Mouse (Mus musculus): ENCODE results near the gene Rab29.
"Not testable (repeated sequence)": the region's sequence is repeated elsewhere in the genome, so short reads cannot be mapped to it uniquely, and the experiment has no call there.

The Rab29 gene

DNA sequence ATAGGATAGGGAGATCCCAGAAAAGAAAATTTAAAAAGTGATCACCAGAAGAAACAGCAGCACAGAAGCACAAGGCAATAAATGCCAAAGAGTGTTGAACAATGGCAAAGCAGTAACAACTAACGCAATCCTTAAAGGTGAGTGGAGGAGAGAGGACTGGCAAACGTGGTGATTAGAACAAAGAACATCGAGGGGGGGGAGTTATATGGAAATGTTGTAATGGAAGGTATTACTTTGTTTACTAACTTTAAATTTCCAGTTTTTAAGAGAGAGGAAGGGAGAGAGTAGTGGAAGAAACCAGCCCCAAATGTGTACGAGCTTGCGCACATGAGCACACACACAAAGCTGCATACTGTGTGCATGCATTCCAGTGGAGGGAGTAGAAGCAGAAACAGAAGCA is 1.4 kb upstream of the Rab29 start:
- DNase-seq (ENCODE audit: low spot score in 2 of 2) = no peak

DNA sequence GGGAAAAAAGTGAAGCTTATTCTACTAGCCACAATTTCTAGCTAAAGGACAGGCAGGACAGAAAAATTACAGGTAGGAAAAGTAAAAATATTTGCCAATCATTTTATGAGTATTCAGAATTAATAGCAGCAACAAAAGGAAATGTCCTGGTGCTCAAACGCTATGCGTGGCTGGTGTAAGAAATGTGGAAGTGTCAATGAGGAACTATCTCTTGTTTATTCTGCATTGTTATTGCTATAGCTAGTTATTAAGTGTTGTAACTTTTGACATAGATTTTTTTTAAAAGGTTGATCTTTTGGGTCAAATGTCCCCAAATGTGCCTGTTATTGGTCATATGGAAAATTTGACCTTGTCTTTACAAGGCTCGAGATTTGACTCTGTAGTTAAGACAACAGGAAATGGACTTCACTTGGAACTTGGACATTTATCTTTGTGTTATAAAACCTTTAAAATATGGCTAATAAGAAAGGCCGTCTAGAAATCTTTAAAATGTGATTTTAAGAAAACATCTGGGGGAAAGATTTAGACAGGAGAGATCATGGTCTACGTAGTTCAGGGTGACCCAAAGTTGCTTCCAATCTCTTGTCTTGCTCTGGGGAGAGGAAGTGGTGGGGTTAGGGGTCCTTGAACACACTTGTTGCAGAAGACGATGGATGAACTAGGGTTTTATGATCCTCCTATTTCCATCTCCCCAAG is 572 bp upstream of the Rab29 start:
- DNase-seq (ENCODE audit: low spot score in 2 of 2) = no peak

DNA sequence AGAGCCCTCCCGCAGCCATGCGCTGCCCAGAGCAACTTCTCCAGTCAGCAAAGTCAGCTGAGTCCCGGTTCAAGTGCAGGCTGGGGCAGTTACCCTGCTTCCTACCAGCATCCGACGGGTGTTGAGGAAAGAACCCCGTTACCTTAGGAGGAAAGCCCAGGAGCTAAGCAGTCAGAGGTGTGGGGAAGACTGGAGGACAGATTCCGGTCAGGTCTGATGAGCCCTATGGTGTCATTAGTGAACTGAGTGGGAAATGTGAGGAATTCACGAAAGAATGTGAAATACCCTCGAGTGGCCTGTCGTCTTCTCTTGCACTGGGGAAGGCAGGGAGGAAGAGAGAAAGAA is 894 bp downstream of the Rab29 start:
- no peak for DNase-seq (ENCODE audit: low spot score in 2 of 2)

DNA sequence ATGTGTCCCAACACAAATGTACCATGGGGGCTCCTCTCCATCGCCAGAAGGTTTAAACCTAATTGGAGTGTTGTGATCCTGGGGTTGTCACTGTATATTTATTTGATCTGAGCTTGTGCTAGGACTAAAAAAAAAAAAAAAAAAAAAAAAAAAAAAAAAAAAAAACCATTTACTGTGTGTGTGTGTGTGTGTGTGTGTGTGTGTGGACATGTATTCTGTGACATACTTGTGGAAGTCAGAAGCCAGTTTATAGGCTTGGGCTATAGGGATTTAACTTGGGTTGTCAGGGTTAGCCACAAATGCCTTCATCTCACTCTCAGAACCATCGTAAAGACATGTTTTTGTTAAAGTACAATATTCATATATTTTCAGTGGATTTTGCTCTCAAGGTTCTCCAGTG is 2.5 kb downstream of the Rab29 start:
- DNase-seq (ENCODE audit: low spot score in 2 of 2) = no peak

DNA sequence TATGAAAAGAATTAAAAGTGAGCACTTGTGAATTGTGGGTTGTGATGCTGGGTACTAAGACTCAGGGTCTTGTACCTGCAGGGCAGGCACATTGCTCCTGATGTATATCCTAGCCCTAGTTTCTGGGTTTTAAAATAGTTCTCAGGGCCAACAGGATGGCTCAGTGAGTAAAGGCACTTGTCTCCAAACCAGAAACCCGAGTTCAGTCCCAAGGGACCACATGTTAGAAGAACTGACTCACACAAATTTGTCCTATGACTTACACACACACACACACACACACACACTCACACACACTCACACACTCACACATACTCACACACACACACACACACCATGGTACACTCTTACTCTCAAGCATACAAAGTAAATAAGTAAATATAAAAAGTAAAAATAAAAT is 5.8 kb downstream of the Rab29 start:
- no peak for DNase-seq (ENCODE audit: low spot score in 2 of 2)

DNA sequence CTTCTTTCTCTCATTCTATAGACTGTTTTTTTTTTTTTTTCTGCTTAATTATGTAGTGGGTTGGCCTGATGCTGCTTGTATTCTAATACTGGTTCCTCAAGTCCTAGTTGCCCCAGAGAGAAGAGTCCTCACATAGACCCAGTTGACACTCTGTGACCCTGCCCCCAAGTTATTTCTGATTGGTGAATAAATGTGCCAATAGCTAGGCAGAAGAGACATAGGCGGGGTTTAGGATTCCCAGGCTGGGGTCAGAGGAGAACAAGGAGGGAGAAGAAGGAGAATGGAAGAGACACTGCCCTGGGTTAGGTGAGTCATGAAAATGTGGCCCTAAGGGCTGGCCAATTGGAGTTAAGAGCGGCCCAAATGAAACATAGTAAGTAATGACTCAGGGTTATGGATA is 12.8 kb downstream of the Rab29 start:
- DNase-seq (ENCODE audit: low spot score in 2 of 2) = no peak

DNA sequence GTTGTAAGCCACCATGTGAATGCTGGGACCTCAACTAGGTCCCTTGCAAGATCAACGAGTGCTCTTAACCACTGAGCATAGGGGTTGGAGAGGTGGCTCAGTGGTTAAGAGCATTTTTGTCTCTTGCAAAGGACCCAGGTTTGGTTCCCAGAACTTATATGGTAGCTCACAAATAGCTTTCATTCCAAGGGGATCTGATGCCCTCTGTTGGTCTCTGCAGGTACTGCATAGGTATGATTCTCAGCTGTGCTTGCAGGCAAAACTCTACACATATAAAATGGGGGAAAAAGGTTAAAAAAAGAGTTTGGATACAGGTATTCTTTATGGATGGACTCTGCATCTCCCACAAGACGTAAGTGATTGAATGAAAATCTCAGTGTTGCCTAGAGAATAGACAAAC is 15.8 kb downstream of the Rab29 start:
- no peak for DNase-seq (ENCODE audit: low spot score in 2 of 2)

DNA sequence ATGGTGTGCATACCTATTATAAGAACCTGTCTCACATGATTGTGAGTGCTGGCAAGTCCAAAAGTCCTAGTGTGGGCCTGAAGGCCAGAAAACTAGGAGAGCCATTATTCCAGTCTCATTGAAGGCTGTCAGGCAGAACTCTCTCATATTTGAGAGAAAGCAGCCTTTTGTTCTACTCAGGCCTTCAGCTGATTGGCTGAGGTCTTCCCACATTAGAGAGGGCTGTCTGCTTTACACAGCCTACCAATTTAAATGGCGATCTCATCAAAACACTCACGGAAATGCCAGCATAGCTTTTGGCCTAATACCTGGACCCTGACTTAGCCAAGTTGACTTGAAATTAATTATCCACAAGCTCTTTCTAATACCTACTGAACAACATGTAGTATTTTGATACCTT is 19.1 kb downstream of the Rab29 start:
- DNase-seq (ENCODE audit: low spot score in 2 of 2) = no peak

DNA sequence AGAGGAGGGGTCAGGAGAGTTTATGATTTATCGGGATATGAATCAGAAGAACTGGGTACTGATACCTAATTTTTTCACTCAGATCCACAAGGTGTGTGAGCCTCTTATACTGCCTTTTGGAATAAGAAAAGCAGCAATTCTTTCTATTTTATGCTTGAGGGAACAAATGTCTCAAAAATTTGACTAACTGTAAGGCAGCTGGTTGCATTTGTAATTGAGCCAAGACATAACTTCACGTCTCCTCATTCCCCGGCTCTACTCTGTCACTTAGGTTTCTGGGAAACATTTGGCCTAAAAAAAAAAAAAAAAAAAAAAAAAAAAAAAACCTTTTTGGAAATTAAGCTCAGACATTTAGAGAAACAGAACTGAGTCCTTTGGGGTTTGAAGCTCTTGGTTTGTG is 19.6 kb downstream of the Rab29 start:
- DNase-seq (ENCODE audit: low spot score in 2 of 2) = no peak

DNA sequence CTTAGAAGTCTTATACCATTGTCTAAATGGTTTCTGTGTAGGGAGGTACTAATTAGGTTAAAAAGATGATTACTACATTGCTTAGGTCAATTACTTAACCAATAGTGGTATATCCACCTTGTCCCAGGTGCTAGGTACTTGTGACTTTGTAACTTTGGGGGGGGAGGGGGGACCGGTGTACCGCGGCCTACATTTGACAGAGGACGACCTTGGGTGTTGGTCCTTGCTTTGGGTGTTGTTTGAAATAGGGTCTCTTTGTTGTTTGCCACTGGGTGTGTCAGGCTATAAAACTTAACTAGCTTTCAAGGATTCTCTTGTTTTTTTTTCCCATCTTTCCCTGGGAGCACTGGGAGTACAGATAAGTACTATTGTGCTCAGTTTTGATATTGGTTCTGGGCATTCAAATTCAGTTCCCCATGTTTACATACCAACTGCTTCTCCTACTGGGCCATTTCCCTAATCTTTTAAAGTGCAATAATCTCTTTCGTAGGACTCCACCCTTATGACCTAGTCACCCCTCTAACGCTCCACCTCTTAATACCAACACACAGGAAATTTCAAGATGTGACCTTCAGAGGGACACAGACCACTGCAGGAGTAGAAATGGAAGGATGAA is 23.1 kb downstream of the Rab29 start:
- no peak for DNase-seq (ENCODE audit: low spot score in 2 of 2)

DNA sequence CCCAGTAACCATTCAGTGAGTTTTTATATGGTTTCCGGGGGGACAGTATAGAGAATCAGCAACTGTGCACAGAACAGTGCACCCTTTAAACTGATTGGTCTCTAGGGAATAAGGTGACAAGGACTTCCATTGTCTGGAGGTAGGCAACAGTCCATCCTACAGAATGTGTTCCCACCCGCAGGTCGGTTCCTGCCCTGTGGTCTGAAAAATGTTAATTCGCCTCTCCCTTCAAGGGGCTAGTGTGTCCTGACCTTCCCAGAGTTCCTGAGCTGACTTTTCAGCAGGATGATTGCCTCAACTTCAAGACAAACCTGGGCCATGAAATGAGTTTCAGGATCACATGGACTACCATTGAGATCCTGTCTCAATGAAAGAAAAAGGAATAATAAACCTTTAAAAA is 24.4 kb downstream of the Rab29 start:
- no peak for DNase-seq (ENCODE audit: low spot score in 2 of 2)

DNA sequence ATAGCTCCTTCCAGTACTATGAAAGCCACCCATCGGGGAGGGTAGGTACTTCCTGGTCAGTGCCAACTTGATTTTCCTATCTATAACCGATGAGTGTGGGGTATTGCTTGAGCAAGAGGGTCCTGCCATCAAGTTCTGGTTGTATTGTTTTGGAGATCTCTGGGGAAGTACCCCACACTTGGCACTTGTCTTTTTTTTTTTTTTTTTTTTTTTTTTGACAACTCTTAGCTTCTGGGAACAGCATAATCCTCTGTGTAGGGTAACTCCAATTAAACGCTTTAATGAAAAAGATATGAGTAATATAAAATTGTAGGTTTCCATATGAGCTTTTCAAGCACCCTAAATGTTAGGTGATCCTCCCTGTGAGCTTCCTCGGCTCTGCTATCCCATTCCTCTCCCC is 35.7 kb downstream of the Rab29 start:
- DNase-seq (ENCODE audit: low spot score in 2 of 2) = no peak

DNA sequence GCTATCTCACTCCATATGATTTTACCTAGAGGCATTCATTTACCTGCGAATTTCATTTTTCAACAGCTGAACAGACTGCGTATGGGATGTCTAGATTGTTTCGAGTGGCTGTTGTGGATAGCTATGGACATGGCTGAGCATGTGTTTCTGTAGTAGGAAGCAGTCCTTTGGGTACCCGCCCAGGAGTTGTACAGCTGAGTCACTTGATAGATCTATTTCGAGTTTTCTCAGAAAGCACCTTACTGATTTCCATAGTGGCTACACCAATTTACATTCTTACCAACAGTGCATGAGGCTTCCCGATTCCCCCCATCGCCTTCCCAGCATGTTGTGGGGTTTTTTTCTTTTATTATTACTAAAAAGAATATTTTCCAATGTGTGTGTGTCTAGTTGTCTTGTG is 36.2 kb downstream of the Rab29 start:
- no peak for DNase-seq (ENCODE audit: low spot score in 2 of 2)

DNA sequence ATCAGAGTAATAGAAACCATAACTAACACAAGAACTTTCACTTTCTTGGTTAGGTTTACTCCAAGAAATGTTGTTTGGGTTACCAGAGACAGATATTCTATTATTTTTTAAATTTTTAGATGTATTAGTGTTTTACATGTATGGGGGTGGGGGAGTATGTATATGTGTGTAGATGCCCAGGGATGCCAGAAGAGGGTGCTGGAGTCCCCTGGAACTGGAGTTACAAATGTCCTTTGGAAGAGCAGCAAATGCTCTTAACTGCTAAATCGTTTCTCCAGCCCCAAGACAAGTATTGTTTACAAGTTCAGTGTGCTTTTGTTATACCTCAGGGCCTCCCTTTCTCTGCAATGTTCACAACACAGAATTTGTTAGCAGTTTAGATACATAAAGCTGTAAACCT is 38.5 kb downstream of the Rab29 start:
- no peak for DNase-seq (ENCODE audit: low spot score in 2 of 2)

DNA sequence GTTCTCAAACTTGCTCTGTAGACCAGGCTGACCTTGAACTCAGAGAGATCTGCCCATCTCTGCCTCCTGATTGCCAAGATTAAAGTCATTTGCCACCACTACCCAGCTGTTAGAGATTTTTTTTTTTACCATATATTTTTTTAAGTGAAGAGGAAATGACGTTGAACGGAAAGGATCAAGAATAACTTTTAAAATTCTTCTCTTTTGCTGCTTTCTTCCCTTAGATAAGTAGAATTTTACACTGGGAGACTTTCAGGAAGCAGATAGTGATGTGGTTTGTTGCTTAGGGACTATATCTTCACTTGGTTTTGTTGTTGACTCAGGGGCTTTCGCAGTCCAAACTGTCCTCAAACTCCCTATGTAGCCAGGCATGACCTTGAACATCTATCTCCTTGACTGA is 41.4 kb downstream of the Rab29 start:
- DNase-seq (ENCODE audit: low spot score in 2 of 2) = no peak

DNA sequence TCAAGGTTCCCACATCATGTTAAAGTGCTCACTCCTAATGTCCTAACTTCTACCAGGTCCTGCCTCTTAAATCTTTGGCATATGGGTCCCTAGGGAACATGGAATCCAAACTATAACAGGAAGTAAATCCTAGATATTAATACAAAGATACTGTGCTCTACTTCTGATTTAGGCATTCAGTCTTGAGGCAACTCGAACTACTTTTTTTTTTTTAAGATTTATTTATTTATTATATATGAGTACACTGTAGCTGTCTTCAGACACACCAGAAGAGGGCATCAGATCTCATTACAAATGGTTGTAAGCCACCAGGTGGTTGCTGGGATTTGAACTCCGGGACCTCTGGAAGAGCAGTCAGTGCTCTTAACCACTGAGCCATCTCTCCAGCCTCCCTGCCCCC is 42.2 kb downstream of the Rab29 start:
- DNase-seq (ENCODE audit: low spot score in 2 of 2) = not testable (repeated sequence)

DNA sequence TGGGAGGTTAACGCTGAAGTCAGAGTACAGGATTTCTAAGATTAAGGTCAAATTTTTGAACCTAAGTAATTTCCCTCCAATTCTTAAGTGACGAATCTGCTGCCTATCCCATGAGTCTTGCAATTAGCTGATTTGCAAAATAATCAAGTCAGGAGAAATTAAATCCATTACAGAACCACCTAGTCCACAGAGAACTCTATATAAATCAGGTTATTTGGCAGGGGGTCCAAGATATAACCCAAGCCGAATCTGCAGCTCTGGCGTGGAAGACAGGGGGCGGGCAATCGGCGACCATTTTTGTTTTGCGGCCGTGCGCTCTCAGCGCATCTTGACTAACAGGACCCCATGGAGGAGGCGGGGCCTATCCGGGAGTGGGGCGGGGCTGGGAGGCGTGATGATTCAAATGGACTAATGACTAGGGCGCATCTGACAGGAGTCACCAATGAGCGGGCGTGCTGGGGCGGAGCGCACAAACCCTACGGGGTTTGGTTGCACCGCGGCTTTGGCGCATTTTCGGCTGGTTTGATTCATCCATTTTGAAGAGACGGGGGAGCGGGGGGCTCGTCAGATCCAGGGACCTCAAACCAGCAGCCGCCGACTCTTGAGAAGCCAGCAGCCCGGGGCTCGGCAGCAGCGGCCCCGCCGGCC is 43.1 kb downstream of the Rab29 start, which contains the start of gene Nucks1:
Nucks1 (plus strand) TSS at position 534 of the 648 bp plus-strand sequence.
- DNase-seq (ENCODE audit: low spot score in 2 of 2) = peak; percentile 99 to 100

DNA sequence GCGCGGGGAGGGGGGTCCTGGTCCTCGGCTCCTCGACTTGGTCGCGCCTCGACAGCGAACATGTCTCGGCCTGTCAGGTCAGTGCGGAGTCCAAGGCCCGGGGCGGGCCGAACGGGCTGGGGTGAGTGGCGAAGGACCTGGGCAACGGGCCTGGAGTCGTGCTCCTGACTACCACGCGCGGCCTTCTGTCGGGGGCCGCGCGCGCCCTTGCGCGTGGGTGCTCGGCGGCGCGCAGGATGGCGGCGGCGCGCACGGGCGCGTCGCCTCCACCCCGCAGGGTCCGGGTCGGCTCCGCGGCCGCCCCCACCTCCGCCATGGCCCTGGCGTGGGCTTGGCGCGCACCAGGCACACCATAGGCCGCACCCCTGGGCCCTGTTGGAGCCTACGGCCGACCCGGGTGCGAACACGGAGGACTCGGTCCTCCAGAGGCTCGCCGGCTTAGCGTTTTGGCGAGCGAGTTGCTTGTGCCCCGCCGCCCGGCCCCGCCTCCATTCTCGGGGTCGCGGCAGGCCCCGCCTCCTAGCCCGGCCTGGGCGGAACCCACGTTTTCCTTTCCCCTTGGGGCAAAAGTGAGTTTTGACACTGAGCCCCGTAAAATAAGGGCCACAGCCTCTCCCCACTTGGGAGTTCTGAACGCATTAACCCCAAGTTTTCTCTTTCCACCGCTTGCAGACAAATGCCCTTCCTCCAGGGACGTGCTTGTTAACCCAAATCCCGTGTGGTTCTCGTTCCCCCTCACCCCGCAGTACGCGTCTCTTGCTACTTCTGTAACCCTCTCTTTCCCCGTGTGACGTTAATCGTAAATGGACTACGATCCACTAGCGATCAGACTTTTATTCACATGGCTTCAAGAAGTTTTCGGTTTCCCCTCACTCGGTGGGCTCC is 43.9 kb downstream of the Rab29 start:
- peak; percentile 75 to 81 for DNase-seq (ENCODE audit: low spot score in 2 of 2)

DNA sequence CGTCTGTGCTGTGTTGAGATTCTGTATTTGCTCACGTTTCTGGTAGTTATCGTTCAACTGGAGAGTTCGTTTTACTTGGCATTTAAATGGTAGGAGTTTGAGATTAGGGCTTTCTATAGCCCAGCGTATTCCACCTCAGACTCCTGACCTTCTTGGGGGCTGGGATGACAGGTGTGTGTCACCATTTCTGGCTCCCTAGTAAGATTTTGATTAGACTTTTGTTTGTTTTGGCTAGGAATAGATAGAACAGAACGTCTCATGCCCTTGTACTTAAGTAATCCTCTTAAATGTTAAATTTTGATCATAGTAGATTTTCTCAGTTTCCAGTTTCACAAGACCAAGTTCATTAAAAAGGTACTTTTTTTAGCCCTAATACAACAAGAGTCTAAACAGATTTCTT is 50.6 kb downstream of the Rab29 start:
- no peak for DNase-seq (ENCODE audit: low spot score in 2 of 2)

DNA sequence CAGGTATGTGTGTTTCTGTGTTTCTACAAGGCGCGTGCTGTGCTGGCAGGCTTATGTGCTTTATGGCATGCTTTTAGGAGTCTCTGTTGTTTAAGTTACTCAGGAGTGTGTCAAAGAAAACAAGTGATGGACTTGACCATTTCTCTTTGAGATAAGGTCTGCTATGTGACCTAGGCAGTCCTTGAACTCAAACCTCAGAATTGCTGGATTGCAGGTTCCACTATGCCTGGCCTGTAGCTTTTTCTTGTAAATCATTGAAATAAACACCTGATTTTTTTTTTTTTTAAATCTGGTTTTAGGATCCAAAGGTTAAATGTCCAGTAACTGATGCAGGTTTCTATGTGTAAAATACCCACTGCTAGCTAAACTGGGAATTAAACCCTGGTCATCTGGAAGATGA is 52.0 kb downstream of the Rab29 start:
- no peak for DNase-seq (ENCODE audit: low spot score in 2 of 2)

DNA sequence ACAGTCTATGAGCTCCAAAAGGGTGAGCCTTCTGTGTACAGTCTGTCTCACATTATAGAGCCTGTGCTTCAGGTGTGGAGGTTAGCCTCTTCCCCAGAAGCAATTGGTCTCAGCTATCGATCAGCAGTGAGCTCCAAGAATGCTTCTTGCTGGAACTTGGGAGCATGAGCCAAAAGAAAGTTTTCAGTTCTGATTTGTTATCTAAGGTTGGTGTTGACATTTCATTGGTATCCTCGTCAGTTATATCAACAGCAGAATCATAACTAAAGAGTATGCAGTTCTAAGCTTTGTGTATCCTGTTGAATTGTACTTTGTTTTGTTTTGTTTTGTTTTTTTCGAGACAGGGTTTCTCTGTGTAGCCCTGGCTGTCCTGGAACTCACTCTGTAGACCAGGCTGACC is 55.1 kb downstream of the Rab29 start:
- no peak for DNase-seq (ENCODE audit: low spot score in 2 of 2)

Measured in urinary bladder, postnatal 4 days (tissue).